Mouse (Mus musculus) A20 (cell line): ENCODE data around the gene Dazap1.
"Not testable (repeated sequence)": the region's sequence is repeated elsewhere in the genome, so short reads cannot be mapped to it uniquely, and the experiment has no call there.

Experiments used
- DNase-seq: peaks from one replicate; pipeline ENCODE4 v3.0.0-alpha.2; 2011; ENCODE audit warnings: low read depth, low spot score

Gene Dazap1

DNA sequence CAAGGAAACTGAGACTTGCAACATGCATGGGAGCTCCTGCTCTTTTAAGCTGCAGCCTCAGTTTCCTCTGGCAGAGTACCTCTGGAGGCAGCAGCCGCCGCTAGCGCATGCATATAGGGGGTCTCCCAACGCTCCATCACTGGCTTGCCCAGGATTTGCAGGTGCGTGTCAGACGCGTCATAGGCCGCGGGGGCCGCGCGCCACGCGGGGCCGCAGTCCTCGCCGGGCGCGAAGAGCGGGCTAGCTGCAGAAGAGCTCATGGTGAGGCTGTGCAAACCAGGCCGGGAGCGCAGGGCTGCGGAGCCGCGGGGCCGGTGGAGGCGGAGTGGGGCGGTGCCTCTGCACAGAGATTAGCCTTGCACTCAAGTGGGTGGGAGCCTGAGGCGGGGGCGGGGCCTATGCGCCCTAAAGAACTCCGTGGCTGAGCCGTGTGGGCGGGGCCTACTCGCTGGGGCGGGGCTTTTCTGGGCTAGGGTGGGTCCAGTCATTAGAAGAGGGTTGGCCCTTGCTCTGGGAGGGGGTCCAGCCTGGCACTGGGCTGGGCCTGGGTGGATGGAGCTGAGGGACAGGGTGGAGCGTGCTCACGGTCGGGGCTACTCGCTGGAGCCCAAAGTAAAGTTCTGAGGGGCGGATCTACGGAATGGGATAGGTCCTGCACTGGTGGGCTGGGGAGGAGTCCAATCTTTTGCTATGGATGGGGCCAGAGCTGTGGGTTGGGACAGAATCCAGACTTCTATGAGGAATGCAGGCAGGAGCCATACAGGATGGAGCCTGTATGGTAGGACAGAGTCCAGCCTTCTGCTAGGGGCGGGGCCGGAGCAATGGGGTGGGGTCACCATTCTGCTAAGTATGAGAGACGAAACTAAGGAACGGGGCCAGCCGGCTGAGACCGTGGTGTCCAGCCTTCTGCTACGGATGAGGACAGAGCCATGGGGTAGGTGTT, at the start of gene Dazap1, which contains the start of gene Gamt:
TSS of gene Dazap1 (plus strand) at position 845 of the 943 bp plus-strand sequence.
TSS of gene Gamt (minus strand) at position 371 of the 943 bp plus-strand sequence.
- DNase-seq, result peak; percentile 97

DNA sequence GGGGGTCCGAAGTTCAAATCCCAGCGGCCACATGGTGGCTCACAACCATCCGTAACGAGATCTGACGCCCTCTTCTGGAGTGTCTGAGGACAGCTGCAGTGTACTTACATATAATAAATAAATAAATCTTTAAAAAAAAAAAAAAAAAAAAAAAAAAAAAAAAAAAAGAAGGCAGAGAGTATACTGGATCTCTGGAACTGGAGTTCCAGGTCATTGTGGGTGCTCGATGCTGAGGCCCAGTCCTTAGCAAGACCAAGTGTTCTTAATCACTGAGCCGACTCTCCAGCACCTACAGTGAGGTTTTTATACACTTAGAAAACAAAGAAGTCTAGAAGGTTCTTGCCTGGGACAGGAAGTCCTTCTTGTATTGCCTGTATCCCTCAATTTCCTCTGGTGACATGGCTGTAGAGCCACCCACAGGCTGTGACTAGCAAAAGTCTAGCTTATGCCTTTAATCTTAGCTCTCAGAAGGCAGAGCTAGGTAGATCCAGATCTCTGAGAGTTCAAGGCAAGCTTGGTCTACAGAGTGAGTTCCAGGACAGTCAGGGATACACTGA, 49.7 kb upstream of the Dazap1 start:
- DNase-seq, result not testable (repeated sequence)

DNA sequence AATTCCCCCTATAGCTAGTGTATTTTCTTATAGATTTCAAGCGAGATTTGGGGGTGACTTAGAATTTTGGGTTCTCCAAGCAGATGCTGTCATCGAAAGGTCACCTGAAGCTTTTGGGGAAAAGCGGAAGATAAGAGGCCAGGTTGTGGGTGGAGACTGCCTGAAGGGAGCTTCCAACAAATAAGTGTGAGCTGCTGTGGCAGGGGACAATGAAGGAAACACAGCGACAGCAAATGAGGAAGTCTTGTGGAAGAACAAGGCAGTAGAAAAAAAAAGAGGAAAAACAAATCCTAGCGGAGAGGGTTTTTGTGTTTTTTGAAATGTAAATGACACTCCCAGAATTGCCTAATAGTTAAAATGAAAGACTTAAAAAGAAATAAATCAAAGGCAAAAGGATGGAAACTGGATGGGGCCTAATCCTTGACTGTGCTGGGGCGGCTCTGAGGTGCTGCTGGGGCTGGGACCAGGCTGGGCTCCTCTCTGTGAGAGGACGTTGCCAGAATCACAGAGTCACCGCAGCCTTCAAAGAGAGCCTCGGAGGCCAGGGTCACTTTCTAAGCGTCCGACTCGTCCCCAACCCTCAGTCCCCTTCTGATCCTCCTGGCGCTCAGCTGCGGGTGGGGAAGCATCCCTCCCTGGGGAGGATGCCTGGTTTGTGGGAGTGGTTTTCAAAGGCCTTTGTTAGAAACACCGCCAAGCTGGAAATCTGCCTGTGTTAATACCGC, 46.1 kb upstream of the Dazap1 start:
- no peak for DNase-seq

DNA sequence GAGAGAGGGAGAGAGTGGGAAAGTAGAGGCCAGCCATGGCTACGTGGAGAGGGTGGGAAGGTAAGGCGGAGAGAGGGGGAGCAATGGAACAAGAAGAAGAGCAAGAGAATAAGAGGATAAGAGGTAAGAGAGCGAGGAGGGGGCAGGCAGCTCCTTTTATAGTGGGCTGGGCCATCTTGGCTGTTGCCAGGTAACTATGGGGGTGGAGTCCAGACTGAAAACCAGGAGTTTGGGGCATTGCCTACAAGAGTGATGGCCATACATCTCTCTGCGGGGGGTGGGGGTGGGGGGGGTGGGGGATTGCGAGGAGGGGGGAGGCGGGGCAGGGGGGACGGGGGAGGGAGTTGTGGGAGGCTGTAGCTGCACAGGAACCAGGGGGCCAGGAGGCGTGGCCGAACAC, 40.6 kb upstream of the Dazap1 start:
- DNase-seq, result no peak

DNA sequence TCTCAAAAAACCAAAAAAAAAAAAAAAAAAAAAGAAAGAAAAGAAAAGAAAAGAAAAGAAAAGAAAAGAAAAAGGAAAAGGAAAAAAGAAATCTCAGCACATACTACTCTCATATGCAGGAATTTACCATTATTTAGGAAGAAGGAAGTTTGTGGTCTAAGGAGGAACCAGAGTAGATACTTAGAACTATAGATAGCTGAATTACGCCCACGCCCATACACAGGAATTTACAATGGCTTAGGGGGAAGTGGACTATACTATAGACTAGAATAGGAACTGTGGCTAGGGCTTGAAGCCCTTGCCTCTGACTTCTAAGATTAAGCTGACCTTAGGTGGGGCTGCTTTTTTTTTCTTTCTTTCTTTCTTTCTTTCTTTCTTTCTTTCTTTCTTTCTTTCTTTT, 38.1 kb upstream of the Dazap1 start:
- DNase-seq, result not testable (repeated sequence)

DNA sequence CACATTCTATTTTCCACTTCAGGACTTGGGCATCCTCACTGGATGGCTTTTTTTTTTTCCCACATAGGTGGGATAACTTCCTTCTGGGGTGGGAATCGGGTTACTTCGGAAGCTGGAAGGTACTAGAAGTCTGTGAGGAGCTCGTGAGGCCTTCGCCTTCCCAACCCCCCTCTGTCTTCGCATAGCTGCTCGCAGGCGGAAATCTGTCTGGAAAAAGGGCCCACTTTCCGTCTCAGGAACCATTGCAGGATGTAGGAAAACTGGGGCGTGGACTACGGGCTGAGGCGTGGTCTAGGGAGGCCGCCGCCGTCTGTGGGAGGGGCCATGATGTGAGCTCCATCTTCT, 35.2 kb upstream of the Dazap1 start:
- no peak for DNase-seq

DNA sequence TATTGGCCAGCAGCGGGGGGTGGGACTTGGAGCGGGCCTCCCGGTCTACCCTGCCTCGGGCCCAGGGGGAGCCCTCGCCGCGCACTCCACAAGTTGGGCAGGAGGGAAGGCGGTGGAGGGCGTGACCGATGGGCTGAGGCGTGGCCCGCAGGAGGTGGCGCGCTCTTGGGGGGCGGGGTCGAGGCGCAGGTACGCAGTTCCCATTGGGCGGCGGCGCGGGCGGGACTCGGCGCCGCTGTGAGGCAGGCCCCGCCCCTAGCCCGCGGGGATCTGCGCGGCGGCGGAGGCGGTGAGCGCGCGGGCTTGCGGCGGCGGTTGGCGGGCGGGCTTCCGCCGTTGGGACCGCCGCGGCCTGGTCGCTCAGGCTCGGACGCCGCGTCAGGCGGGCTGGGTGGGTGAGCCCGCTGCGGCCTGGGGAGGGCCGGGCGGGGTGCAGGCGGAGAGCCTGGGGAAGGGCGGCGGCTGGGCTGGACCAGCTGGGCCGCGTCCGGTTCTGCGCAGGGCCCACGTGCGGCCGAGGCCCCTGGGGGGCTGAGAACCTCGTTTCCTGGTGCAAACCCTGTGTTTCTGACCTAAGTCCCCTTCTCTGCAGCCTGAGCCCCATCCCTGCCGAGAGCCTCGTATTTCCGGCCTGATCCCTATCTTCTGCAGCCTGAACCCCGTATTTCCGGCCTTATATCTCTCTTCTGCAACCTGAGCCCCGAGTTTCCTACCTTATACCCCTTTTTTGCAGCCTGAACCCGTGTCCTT, 34.7 kb upstream of the Dazap1 start, which contains the start of gene Mum1:
TSS of gene Mum1 (plus strand) at position 19 of the 750 bp plus-strand sequence.
- DNase-seq, result peak; percentile 99

DNA sequence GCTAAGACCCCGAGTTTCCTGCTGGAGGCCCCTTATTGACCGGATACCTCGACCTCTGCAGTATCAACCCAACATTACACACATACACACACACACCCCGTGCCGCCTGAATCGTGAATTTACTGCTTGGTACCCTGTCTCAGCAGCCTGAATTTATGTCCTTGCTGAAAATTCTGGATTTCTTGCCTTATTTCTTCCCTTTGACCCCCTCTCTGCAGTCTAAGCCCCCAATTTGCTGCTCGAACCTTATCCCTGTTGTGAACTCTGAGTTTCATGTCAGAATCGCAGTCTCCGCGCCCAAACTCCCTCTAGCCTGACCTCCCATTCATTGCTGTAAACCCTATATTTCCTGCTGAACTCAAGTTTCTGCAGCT, 34.1 kb upstream of the Dazap1 start:
- DNase-seq, result no peak

DNA sequence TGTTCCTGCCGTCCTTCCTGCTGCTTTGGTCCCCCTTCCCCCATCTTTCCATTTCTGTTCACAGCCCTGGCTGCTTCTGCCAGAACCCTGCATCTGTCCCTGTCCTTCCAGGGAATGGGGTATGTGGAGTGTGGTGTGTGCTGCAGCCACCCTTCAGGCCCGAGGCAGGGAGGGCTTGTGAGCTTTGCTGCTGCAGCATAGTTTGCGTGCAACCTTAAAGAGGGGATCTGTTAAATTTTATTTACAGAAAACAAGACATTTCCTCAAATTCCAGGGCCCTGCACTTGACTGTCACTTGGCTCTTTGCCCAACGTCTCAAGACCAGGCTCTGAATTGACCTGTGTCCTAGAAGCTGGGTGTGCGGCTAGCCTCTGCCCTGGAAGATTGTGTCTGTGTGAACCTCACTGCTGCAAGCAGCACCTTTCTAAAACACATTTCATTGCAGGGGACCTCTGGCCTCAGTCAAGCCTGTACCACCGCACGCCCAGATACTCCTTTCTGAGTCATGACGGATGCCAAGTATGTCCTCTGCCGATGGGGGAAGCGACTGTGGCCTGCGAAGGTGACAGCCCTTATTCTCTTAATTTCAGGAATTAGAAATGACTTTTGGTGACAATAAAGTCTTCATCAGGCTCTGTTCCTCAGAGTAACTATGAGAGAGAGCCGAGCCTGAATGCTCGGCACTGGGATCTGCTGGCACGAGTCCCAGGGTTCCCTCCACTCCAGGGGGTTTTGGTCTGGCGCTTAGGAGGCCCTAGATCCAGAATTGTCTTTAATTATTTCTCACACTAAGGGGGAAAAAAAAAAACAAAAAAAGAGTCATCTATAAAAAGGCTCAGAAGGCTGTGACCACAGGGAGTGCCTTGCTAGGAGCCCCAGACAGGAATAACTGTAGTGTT, 33.2 kb upstream of the Dazap1 start:
- DNase-seq, result no peak

DNA sequence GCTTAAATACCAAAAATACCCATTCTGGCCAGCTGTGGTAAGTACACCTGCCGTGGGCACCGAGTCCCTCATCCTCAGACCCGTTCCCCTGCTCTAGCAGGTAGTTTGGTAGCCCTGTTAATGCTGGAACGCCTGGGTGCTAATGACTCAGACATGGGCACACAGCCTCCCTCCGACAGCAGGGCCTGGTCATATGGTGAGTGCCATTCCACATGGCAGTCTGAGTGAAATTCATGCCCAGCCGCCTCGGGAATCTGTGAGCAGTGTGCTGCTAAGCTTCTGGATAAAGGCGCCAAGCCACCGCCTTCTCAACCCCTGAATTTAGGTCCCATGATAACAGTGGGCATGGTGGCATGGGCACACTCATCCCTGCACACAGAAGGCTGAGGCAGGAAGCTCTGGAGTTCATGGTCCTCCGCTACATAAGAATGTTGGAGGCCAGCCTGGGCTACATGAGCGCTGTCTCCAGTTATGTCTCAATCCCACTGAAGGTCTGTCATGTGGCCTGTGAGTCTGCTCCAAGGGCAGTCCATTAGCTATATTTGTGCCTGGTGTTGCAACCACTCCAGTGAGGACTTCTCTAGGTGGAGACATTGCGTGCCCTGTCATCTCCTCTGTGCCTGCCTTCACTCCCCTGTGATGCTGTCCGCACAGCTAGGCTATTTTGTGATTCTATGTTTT, 25.0 kb upstream of the Dazap1 start:
- DNase-seq, result no peak

DNA sequence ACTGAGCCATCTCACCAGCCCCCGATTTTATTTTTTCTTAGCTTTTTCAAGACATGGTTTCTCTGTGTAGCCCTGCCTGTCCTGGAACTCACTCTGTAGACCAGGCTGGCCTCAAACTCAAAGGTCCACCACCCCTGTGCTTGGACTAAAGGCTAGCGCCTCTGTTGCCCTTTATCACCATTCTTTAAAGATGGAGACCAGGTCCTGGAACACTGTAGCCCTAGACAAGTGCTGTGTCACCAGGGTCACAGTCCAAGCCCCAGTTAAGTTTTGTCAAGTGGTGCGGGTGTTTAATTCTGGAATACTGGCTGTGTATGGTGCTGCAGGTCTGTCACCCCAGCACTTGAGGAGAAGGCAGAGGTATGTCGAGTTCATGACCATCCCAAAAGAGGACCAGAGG, 24.3 kb upstream of the Dazap1 start:
- DNase-seq, result no peak

DNA sequence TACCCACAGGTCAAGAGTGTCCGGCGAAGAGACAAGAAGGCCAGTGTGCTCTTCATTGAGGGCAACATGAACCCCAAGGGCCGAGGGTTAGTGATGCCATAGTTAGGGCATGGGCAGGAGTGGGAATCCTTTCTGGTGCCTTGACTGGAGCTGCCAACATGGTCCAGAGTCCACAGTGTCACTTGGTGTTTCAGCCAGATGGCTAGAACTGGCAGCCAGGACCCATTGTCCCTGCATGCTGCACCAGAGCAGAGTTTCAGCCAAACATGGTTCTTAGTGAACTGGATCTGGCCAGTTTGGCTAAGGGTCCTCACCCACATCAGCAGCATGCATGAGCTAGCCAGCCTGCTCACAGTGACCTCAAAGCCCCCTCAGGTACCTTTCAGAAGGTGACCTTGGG, 23.0 kb upstream of the Dazap1 start:
- DNase-seq, result no peak

DNA sequence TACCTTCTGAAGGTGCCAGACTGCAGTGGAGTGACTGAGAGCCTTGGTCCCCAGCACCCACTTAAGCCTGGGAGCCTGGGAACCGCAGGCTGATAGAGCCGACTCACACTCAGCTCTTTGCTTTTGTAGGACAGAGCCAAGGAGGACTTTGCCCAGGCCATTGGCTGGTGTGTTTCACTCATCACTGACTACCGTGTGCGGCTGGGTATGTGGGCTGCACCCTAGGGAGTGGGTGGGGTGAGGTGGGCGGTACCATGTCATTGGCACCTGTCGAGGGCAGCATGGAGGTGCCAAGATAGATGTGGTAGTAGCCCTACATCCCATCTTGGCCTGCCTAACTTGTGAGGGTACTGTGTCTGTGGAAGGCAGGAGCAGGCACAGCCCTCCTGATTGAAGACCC, 21.5 kb upstream of the Dazap1 start:
- DNase-seq, result no peak

DNA sequence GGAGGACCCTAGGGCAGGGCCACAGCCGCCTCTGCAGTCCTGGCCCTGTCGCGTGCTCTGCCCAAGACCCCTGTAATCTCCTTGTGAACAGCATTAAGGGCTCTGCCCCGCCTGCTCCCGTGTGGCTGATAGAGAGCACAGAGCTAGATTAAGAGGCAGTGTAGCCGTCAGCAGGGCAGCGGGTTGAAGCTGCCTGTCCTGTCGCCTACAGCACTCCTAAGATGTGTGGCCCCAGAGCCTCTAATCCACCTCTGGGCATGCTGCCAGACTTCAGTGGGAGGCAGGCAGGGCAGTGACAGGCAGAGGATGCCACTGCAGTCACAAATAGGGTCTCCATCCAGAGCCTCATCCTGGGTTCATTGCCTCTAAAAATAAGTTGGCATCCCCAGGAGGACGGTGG, 19.2 kb upstream of the Dazap1 start:
- DNase-seq, result no peak

DNA sequence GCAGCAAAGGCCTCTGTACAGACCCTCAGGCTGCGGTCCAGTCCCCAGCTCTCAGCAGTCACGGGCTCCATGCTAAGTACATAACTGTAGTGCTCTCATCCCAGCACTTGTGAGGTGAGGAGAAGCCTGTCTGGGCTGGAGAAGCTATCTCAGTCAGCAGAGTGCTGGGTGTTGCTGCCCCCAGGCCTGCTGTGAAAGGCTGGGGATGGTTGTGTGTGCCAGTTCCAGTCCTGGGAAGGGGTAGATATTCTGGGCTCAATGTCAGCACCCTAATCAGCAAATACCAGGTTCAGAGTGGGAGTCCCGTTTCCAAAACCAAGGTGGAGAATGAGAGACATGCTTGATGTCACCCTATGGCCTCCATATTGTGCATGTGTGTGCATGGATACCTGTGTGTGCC, 18.7 kb upstream of the Dazap1 start:
- no peak for DNase-seq

DNA sequence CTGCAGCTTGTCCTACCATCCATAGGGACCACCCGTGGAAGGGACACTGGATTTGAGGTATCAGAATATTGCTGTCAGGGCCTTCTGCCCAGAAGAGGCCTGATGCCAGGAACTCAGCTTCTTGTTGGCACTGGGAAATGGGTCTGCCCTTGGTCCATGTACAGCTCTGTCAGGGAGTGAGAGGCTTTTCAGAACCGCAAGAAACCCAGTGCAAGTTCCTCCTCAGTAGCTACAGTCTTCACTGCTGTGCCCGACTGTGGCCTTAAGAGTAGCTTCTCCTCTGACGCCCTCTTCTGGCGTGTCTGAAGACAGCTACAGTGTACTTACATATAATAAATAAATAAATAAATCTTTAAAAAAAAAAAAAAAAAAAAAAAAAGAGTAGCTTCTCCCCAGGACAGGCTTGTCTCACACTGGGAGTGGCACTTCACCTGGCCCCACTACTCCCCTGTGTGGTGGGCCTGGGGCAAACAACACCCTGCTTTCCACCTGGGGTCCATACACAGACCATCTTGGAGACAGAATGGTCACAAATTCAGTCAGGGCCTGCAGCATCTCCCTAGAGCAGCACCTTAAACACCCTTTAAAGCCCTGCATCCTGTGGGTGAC, 16.4 kb upstream of the Dazap1 start:
- peak; percentile 60 for DNase-seq

DNA sequence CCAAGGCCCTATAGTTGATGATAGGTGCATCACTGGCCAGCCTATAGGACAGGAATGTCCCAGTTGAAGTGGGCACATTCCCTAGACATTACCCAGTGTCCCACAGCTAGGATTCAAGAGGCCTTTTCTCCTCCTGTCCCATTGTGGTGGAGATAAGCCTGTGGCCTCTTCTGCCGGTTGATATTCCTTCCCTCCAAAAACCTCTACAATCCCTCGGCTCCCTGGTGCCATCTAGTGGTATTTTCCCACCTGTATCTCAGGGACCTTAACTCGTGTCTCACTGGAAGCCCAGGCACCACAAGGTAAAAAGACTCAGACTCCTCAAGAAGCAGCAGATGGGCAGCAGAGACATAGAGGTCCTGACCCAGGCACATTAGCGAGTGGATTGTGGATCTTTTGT, 15.7 kb upstream of the Dazap1 start:
- DNase-seq, result peak; percentile 69

DNA sequence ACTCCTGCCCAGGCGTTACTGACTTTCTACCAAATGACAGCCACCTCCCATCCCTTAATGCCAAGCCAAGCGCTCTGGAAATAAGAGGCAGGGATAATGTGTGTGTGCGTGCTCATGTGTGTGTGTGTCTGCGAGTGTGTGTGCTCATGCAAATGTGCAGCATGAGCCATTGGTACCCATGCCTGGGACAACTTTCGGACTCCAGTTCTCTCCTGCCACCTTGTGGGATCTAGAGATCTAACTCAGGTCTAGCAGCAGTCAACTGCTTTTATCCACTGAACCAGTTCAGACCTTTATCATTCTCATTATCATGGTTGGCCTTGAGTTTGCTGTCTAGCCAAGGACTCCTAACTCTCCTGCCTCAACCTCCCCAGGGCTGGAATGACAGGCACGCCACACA, 13.4 kb upstream of the Dazap1 start:
- DNase-seq, result peak; percentile 48

DNA sequence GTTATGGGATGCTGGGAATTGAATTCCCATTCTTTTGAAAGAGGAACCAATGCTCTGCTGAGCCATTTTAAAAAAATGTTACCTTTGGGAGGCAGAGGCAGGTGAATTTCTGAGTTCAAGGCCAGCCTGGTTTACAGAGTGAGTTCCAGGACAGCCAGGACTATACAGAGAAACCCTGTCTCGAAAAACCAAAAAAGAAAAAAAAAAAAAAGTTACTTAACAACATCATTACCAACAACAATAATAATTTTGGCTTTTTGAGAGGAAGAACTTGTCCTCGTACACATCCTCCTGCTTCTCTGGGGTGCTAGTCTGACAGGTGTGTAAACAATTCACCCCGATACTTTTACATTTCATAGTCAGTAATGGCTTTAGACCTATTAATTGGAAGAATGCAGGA, 12.8 kb upstream of the Dazap1 start:
- DNase-seq, result not testable (repeated sequence)
